Mouse (Mus musculus) forebrain, embryonic 14.5 days (tissue): Measurements from ENCODE around the gene Ndufs5. TPM values are rescaled to one million over a fixed set of nuclear protein-coding genes. Genes with fewer than 3 reads are reported as not detected.
A peak's percentile ranks its signal among the peaks of the same experiment; 100 is the strongest.

Source experiments
- ATAC-seq: fragments of 200-750 bp; cut with Nextera tagmentation; 2 replicates; pipeline ENCODE4 v1.8.0; 2017; ENCODE audit warnings: mild to moderate bottlenecking, moderate library complexity
- DNase-seq: peaks from one replicate; pipeline ENCODE4 v3.0.0-alpha.2; 2015; ENCODE audit warnings: low spot score
- H3K27ac ChIP-seq: fragments of 300-500 bp; sonication (generic); 2 replicates; pipeline ENCODE4 v1.5.1; 2014; ENCODE audit warnings: low read depth, mild to moderate bottlenecking, control low read depth, low read length, moderate library complexity
- H3K27me3 ChIP-seq: fragments of 300-500 bp; sonication (generic); replicated peaks from 2 replicates; pipeline ENCODE4 v1.6.1; 2014; ENCODE audit warnings: low read length, control low read depth, mixed read lengths; ENCODE audit not compliant: control insufficient read depth, insufficient read depth
- H3K36me3 ChIP-seq: fragments of 300-500 bp; sonication (generic); 2 replicates; pipeline ENCODE4 v1.6.1; 2014; ENCODE audit warnings: low read length, control low read depth; ENCODE audit not compliant: control insufficient read depth, insufficient read depth
- H3K4me1 ChIP-seq: fragments of 300-500 bp; sonication (generic); 2 replicates; pipeline ENCODE4 v1.6.1; 2014; ENCODE audit warnings: antibody characterized with exemption, low read length, control low read depth; ENCODE audit not compliant: control insufficient read depth, insufficient read depth
- H3K4me2 ChIP-seq: fragments of 300-500 bp; sonication (generic); 2 replicates; pipeline ENCODE4 v1.6.1; 2014; ENCODE audit warnings: mild to moderate bottlenecking, control low read depth, low read length
- H3K4me3 ChIP-seq: fragments of 300-500 bp; sonication (generic); 2 replicates; pipeline ENCODE4 v1.5.1; 2014; ENCODE audit warnings: low read depth, low read length, control low read depth
- H3K9ac ChIP-seq: fragments of 300-500 bp; sonication (generic); 2 replicates; pipeline ENCODE4 v1.6.1; 2014; ENCODE audit warnings: mild to moderate bottlenecking, low read length, control low read depth, moderate library complexity
- H3K9me3 ChIP-seq: fragments of 300-500 bp; sonication (generic); replicated peaks from 2 replicates; pipeline ENCODE4 v1.6.1; 2016; ENCODE audit warnings: low read length, control low read depth, mixed read lengths; ENCODE audit not compliant: control insufficient read depth
- WGBS: fragments of 180-500 bp; shearing (Covaris S2); extraction: QIAGEN DNeasy Blood & Tissue Kit; methylation state at CpG from one replicate; pipeline ENCODE4 v1.1.7; 2014; 5-methylcytosine and 5-hydroxymethylcytosine counted together
- polyA plus RNA-seq: library from polyadenylated mRNA; unstranded; fragments of >200 nt; fragmentation: Nextera tagmentation; extraction: Ambion mirVana; gene quantifications from 2 replicates; pipeline ENCODE4 v1.2.1, GENCODE M21; 2014

Gene Ndufs5
- polyA plus RNA-seq, 1 experiment from 2014 or later = 481 TPM

GRCm38 (mm10) chr4:123684260-123684659, 33.7 kb downstream of the Ndufs5 start, which contains the start of gene Macf1:
Gene Macf1, minus strand, starts transcription at chr4:123684360.
- Histone ChIP-seq H3K9ac (peak within 1 kb of the TSS; percentile 97; the same call in 1 of the 2 replicates), H3K4me1 (peaks cover 14% of the 10 kb centered on the region; the same call in 1 of the 2 replicates), H3K9me3 (no peaks in the 10 kb centered on the region), H3K27me3 (no peaks in the 10 kb centered on the region), H3K36me3 (peaks cover 26% of the 10 kb centered on the region), H3K4me2 (peak within 1 kb of the TSS; percentile 95), H3K27ac (no peak within 1 kb of the TSS), H3K4me3 (peak within 1 kb of the TSS; percentile 89)
- no peak for ATAC-seq
- 85% methylated on average over 3 of the region's 3 CpGs for WGBS
- no peak for DNase-seq

DNA sequence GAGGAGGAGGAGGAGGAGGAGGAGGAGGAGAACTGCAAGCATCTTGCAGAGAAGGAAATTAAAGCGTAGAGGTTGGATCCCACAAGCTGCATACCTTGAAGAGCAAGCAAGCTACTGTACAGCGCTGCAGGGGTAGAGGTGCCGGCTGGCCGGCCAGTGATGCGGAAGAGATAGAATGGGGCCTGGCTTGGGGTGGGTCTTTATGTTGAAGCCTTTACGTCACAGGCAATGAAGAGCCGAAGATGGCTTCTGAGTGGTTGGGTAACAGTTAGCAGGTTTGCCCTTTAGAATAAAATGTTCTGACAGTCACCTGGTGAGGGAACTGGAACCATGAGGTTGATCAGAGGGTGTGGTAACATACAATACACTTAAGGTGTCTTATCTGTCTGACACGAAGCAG, 35.7 kb downstream of the Ndufs5 start:
- Histone ChIP-seq H3K4me2 (no peak overlapping the region), H3K27ac (no peak overlapping the region), H3K27me3 (no peaks in the 10 kb centered on the region), H3K36me3 (peaks cover 34% of the 10 kb centered on the region), H3K9me3 (no peaks in the 10 kb centered on the region), H3K4me3 (no peak overlapping the region), H3K9ac (no peak overlapping the region), H3K4me1 (peaks cover 15% of the 10 kb centered on the region; the same call in 1 of the 2 replicates)
- DNase-seq (no peak), ATAC-seq (no peak)
- 76% methylated on average over 8 of the region's 8 CpGs for WGBS

GRCm38 (mm10) chr4:123680962-123681361, 37.0 kb downstream of the Ndufs5 start:
- no peak overlapping the region for H3K27ac ChIP-seq
- ATAC-seq (no peak), DNase-seq (no peak)
- H3K4me3 ChIP-seq = no peak overlapping the region
- no peaks in the 10 kb centered on the region for H3K9me3 ChIP-seq
- no peaks in the 10 kb centered on the region for H3K27me3 ChIP-seq
- H3K4me2 ChIP-seq = no peak overlapping the region
- no peak overlapping the region for H3K9ac ChIP-seq
- WGBS = 69% methylated on average over 7 of the region's 7 CpGs
- peaks cover 34% of the 10 kb centered on the region for H3K36me3 ChIP-seq
- peaks cover 23% of the 10 kb centered on the region; the same call in 1 of the 2 replicates for H3K4me1 ChIP-seq

GRCm38 (mm10) chr4:123677060-123677804, 40.8 kb downstream of the Ndufs5 start:
- peaks cover 27% of the 10 kb centered on the region; the same call in 1 of the 2 replicates for H3K36me3 ChIP-seq
- DNase-seq (peak; percentile 63), ATAC-seq (peak; percentile 76)
- 33% methylated on average over 10 of the region's 10 CpGs for WGBS
- peak overlapping the region; percentile 17; the same call in 1 of the 2 replicates for H3K9ac ChIP-seq
- no peaks in the 10 kb centered on the region for H3K9me3 ChIP-seq
- peak overlapping the region; percentile 86 for H3K27ac ChIP-seq
- peaks cover 14% of the 10 kb centered on the region; the same call in 1 of the 2 replicates for H3K4me1 ChIP-seq
- H3K4me2 ChIP-seq = no peak overlapping the region; the same call in 1 of the 2 replicates
- H3K27me3 ChIP-seq = no peaks in the 10 kb centered on the region
- no peak overlapping the region for H3K4me3 ChIP-seq

DNA sequence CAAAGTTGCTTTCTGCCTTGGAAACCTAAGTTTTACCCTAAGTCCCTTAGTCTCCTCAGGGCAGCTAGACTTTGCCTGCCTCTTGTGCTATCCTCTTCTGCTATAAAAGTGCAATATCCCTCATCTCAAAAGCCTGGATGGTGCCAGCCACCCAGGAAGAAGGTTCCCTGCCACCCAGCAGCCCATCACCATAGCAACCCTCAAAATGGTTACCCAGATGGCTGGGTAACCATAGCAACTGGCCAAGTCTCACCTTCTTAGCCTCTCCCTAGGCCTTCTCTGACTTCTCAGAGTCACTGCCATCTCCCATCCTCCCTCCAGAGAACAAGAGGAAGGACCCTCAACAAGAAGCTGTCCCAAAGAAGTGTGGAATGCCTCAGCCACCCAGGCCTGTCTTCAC, 47.4 kb downstream of the Ndufs5 start:
- H3K9ac ChIP-seq = 0 out of 2 replicates have a peak overlapping the region, but pooled peaks have one; percentile 35
- peak; percentile 29; the same call in 1 of the 2 replicates for ATAC-seq

DNA sequence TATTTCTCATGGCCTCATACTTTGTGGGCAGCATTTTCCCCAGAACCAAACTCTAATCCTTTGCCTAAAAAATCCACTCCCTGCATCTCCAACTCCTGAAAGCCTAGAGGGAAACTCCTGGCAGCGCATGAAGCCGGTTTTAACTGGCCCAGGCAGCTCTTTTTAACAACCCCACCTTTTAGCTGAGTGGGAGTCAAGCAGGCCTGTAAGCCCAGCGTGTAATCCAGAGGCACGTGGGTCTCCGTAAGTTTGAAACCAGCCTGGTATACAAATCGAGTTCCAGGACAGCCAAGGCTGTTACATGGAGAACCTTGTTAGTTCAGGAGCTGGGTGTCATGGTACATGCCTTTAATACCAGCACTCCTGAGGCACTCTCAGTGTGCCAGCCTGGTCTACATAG, 48.3 kb downstream of the Ndufs5 start:
- H3K27ac ChIP-seq = no peak overlapping the region
- no peak overlapping the region for H3K9ac ChIP-seq
- H3K9me3 ChIP-seq = no peaks in the 10 kb centered on the region
- peaks cover 14% of the 10 kb centered on the region; the same call in 1 of the 2 replicates for H3K36me3 ChIP-seq
- H3K4me3 ChIP-seq = no peak overlapping the region
- peaks cover 35% of the 10 kb centered on the region for H3K4me1 ChIP-seq
- no peak for ATAC-seq
- no peak overlapping the region for H3K4me2 ChIP-seq
- no peak for DNase-seq
- 74% methylated on average over 6 of the region's 6 CpGs for WGBS
- no peaks in the 10 kb centered on the region for H3K27me3 ChIP-seq

More for the DNA sequence above, 47.4 kb downstream of the Ndufs5 start:
- Histone ChIP-seq H3K36me3 (peaks cover 18% of the 10 kb centered on the region; the same call in 1 of the 2 replicates), H3K9me3 (no peaks in the 10 kb centered on the region), H3K27me3 (no peaks in the 10 kb centered on the region), H3K4me3 (no peak overlapping the region), H3K4me1 (peaks cover 34% of the 10 kb centered on the region), H3K27ac (peak overlapping the region; percentile 44; the same call in 1 of the 2 replicates), H3K4me2 (peak overlapping the region; percentile 29)
- DNase-seq = peak; percentile 75

- DNase-seq = peak; percentile 96
- H3K4me2 ChIP-seq = peak overlapping the region; percentile 23
- H3K27me3 ChIP-seq = no peaks in the 10 kb centered on the region
- no peak overlapping the region for H3K9ac ChIP-seq
- peak overlapping the region; percentile 75 for H3K27ac ChIP-seq
- no peaks in the 10 kb centered on the region for H3K9me3 ChIP-seq
- H3K36me3 ChIP-seq = peaks cover 7% of the 10 kb centered on the region; the same call in 1 of the 2 replicates
- ATAC-seq = peak; percentile 11; the same call in 1 of the 2 replicates
- no peak overlapping the region for H3K4me3 ChIP-seq
- H3K4me1 ChIP-seq = peaks cover 47% of the 10 kb centered on the region
- whole genome bisulfite sequencing = 0% methylated on average over 1 of the region's 1 CpGs
Measured at GRCm38 (mm10) chr4:123667260-123667867, 50.6 kb downstream of the Ndufs5 start.

DNA sequence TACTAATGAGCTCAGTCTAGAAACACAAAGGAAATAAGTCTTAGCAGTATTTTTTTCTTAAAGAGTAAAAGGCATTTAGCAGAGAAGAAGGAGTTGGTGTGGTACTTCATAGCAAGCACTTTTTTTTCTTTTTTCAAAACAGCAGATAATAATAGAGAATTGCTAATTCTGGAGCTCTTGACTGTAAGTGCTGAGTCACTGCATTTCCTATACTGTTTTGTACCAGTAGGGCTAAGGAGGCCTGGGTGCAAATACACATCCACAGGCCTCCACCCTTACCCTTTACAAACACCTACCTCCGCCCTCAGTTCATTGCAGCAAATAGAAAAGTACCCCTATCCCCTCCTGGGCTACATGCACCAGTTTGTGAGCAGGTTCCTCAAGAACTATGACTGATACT, 51.5 kb downstream of the Ndufs5 start:
- Histone ChIP-seq H3K27ac (peak overlapping the region; percentile 75), H3K36me3 (peaks cover 6% of the 10 kb centered on the region; the same call in 1 of the 2 replicates), H3K4me1 (peaks cover 54% of the 10 kb centered on the region), H3K27me3 (no peaks in the 10 kb centered on the region), H3K9ac (peak overlapping the region; percentile 14; the same call in 1 of the 2 replicates), H3K4me2 (peak overlapping the region; percentile 23), H3K4me3 (no peak overlapping the region), H3K9me3 (no peaks in the 10 kb centered on the region)
- ATAC-seq (no peak), DNase-seq (peak; percentile 33)
- WGBS = 58% methylated on average over 1 of the region's 1 CpGs
